Mouse (Mus musculus) adrenal gland, adult 2 months (tissue): Measurements from ENCODE around the gene Stt3a. TPM values are rescaled to one million over a fixed set of nuclear protein-coding genes. Genes with fewer than 3 reads are reported as not detected.
A peak's percentile ranks its signal among the peaks of the same experiment; 100 is the strongest.

Experiments
- DNase-seq: peaks from one replicate; pipeline ENCODE4 v3.0.0; 2021
- long read RNA-seq: library from polyadenylated mRNA; stranded (forward); transcript quantifications from one replicate; pipeline ENCODE4 v2.0.0, GENCODE M21; 2021
- polyA plus RNA-seq: library from polyadenylated mRNA; depleted of rRNA; stranded (reverse); fragments of >200 nt; gene quantifications from 2 replicates; pipeline ENCODE4 v1.2.3, GENCODE M21; 2012; rRNA removed
- total RNA-seq, 2 experiments: library from RNA; stranded (reverse); gene quantifications; 2 replicates each; pipeline ENCODE4 v1.2.3; 2021

The Stt3a gene
- total RNA-seq: 100 to 1,000 TPM; 260 to 267 TPM
- 68.6 and 107 TPM in 2 replicates for polyA plus RNA-seq
- long read RNA-seq, full-length matches to known transcripts: 153 of 171 reads
- long read RNA-seq, partial matches to known transcripts: 12 of 171 reads
- long read RNA-seq, other reads (novel, unspliced or antisense): 6 of 171 reads

GRCm38 (mm10) chr9:36767203-36768143, at the start of gene Stt3a:
Gene Stt3a, minus strand, starts transcription at chr9:36767679.
- DNase-seq: peak; percentile 99

DNA sequence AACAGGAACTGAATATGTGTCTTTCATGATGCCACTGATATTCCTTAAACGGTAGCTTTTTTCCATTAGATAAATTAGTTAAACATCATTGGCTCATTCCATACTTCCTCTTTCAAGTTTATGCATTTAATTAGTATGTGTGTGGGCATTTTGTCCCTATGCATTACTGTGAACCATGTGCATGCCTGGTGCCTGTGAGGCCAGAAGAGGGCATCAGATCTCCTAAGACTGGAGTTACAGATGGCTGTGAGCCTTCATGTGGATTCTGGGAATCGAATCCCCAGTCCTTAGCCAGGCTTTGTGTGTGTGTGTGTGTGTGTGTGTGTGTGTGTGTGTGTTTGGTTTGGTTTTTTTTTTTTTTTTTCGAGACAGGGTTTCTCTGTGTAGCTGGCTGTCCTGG, 47.0 kb upstream of the Stt3a start:
- DNase-seq: no peak

DNA sequence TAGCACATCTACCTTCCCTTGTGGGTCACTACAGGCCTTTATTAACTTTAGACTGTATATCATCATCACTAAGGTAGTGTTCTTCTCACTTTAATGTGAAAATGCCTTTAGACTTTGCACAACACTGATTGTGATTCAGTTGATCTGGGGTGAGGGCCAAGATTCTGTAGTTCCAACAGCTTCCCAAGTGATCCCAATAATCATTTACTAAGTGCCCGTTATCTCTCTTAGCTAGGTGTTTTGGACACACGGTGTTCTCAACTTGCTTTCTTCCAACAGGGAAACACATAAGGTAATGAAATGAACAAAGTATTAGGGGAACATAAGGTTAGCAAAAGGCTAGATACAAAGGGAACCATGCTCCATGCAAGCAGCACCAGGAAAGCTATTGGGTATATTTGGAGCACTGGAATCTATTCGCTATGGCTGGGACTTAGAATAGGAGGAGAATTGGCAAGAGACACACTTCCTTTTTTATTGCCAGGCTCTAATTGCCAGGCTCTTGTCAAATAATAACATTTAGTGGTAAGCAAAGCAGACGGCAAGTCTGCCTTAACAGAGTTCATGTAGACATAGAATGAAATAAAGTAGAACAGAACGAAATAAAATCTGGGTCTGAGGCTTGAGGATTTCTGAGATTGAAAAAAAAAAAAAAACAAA, 40.8 kb upstream of the Stt3a start:
- no peak for DNase-seq

- DNase-seq: no peak
Measured at GRCm38 (mm10) chr9:36805256-36805975, 37.9 kb upstream of the Stt3a start.

DNA sequence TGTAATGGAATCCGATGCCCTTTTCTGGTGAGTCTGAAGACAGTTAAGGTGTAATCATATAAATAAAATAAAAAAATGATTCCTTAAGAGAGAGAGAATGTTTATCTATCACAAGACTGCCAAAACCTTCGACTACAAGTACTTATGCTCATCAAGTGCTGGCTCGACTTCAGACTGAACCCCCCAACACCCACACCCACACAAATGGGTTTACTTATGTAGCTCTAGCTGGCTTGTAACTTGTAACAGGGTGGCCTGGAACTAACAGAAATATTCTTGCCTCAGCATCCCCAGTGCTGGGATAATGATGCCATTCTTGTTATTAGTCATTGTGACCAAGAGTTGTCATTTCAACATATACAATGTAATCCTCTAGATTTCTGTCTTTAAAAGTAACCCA, 36.4 kb upstream of the Stt3a start:
- no peak for DNase-seq

GRCm38 (mm10) chr9:36803386-36803785, 35.9 kb upstream of the Stt3a start:
- DNase-seq: no peak

GRCm38 (mm10) chr9:36802951-36803350, 35.5 kb upstream of the Stt3a start:
- DNase-seq: no peak

DNA sequence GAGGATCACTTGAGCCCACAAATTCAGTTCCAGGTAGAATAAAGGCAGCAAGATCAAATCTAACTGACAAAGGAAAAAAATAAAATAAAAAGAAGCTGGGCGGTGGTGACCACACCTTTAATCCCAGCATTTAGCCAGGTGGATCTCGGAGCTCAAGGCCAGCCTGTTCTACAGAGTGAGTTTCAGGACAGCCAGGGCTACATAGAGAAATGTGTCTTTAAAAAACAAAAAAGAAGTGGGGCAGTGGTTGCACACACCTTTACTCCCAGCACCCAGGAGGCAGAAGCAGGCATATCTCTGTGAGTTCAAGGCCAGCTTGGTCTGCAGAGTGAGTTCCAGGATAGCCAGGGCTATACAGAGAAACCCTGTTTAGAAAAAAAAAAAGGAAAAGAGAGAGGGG, 34.5 kb upstream of the Stt3a start:
- no peak for DNase-seq

DNA sequence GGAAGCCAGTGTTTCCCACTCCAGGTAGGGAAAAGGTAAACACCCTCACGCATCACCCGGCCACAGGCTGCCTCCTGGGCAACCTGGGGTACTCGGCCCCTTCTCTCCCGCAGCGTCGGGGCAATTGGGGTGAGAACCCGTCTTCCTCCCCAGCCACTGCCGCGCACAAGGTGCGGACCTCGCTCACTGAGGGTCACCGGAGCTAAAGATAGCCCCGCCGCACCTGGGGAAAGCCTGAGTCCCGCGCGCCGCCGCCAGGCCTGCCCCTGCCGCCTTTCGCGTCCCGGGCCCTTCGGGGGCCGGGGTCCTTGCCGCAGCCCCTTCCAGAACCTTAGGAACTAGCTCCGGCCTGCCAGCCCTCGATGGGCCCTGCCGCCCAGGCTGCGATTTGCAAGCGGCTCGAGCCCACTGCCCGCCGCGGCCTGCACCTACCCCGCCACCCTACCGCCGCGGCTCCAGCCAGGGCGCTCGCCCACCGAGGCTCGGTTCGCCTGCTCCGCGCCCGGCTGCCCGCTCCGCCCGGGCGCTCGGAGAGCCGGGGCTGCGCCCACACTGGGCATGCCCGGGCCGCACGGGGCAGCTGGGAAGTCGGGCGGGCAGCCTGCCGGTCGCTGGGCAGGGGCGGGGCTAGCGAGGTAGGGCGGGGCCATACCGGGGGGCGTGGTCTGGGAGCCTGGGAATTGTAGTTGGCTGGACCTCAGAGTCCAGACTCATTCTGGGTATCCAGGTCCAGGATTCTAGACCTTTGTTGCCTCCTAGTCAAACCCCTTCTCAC, 29.5 kb upstream of the Stt3a start, which contains the start of gene Ei24:
Gene Ei24, minus strand, starts transcription at position 613 of the 775 bp plus-strand sequence.
- DNase-seq: peak; percentile 98

- DNase-seq: no peak
Measured at GRCm38 (mm10) chr9:36796224-36796623, 28.7 kb upstream of the Stt3a start.

DNA sequence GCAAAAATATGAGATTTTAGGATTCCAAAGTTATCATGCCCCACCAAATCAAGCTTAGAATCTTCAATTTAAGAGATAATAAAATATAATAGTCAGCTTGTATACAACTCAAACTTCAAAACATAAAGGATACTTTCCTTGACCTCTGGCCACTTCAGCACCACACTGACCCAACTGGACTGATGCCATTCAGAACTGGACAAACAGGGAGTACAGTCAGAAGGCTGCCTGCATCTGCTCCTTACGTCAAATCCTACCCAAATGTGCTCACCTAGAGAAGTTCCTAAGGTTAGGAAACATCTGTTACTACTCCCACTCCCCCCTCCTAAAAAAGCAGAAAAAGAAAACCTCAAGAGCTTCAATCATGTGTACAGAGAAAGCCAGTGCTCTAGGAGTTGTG, 28.1 kb upstream of the Stt3a start:
- peak; percentile 46 for DNase-seq

- no peak for DNase-seq
Measured at GRCm38 (mm10) chr9:36794487-36794886, 27.0 kb upstream of the Stt3a start.

DNA sequence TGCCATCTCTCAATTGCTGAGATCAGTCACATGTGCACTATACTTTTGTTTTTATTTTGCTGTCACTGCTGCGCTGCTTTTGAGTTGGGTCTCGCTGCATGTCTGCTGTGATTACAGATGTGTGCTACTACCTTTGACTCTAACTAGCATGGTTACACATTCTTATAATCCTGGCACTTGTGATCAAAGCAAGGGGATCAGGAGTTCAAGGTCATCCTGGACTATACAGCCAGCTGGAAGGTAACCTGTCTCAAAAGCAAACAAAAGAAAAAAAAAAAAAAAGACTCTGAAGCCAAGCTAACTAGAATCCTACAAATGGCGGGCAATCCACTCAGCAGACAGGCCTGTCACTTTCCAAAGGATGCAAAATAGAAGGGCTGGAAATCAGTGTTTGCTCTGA, 24.7 kb upstream of the Stt3a start:
- DNase-seq: no peak

DNA sequence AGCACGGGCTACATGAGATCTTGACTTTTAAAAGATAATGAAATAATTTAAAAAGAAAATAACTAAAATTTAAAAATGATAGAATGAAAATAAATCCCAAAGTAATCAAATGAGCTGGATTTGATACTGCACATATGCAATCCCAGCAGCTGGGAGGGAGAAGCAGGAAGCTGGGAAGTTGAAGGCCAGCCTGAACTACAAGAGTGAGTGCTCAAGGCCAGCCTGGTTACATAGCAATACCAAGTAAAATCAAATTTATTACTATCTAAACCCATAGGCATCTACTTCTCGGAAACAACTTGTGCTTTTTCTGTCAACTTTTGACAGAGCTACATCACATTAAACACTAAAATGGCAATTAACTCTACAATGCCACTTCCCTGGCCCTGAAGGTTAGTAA, 16.4 kb upstream of the Stt3a start:
- DNase-seq: peak; percentile 52

GRCm38 (mm10) chr9:36769048-36769413, 1.6 kb upstream of the Stt3a start:
- DNase-seq: no peak

DNA sequence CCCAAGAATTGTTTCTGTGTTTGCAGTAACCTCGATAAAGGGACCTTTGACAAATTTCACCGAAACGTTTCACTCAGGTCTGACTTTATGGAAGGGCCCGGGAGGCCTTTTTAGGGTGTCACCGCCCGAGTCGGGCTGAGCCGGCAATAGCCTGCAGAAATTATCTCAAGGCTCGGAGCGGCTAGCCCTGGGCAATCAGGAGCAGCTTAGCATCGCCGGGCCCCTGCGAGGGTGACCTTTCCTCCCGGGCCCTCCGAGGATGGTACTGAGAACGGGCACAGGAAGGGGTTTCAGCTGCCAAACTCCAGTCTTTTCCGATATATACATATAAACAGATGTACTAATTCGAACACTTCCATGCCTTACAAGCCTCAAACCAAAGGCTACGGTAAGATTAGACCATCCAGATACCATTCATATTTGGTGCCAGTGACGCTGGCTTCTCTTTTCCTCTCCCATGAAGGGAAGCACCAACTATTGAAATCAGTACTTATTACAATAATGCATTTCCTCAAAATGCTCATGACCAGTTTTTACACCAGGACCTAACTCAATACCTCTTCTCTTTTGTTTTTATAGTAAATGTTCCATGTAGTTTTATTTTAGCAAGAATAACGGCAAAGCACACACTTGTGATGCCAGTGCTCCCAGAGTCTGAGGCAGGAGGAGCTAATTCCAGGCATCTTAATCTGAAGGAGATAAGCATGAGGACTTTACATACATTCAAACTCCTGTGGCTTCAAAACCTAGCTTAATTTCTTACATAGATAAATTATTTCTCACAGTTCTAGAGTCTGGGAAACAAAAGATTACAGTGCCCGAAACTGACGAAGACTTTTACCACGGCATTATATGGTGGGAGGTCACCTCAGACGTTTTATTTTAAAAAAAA, 923 bp upstream of the Stt3a start:
- DNase-seq: peak; percentile 75

DNA sequence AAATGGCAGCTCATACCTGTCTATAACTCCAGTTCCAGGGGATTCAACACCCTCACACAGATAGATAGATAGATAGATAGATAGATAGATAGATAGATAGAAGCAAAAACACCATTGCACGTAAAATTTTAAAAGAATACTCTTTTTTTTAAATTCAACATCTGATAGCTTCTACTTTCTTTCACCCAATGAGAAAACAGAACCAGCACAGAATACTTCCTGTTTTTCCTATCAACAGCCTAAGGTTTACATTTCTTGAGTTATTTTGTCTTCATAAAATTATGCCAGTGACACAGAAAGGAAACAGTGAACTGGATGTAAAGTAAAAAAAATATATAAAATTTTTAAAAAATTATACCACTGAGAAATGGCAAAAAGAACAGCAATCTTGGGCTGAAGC, 3.1 kb downstream of the Stt3a start:
- DNase-seq: no peak

- DNase-seq: peak; percentile 25
Measured at GRCm38 (mm10) chr9:36727034-36727755, 40.3 kb downstream of the Stt3a start, which contains the start of gene Chek1. Gene Chek1, minus strand, starts transcription at chr9:36727065.
